Mouse (Mus musculus) cerebellum, postnatal 4 days (tissue): ENCODE results near the gene Skint7.
"Not testable (repeated sequence)": the region's sequence is repeated elsewhere in the genome, so short reads cannot be mapped to it uniquely, and the experiment has no call there.

Source experiments
- DNase-seq, 2 experiments: peaks; one replicate each; pipeline ENCODE4 v3.0.0; 2022; ENCODE audit warnings: low spot score in 2 of 2, mixed read lengths in 1 of 2

Skint7 gene

DNA sequence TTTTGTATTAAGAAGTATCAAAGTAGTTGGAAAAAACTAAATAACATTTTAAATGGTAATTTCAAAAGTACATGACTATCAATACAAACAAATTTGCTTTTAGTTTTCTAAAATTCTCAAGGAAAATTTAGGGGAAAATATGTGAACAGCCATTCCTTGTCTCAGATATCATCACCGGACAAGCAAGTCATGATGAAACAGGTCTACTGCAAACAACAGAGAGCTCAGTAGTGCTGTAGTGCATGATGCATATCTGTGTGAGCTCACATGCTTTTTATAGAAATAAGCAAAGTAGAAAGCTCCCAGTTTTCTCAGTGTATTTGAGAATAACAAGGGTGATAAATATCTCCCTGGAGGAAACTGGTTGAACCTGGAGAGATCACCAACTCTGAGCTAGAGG is at the start of gene Skint7:
TSS of gene Skint7 (plus strand) at position 301 of the 400 bp plus-strand sequence.
- DNase-seq, result no peak

DNA sequence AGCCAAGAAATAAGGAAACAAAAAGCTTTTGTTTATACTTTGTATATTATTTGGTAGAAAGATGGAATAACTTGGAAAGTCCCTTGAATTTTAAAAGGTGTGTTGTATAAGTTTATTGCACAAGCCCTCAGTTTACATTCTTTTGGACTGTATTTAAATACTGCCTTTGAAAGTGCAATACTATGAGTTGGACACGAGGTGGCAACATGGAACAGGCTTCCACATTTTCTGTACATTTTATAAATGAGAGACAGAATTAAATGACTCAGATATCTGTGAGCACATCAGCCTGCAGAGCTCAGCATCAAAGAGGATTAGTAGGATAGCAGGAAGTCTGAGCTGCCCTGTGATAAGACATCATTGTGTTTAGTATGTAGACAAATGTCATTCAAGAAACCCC is 11.4 kb upstream of the Skint7 start:
- DNase-seq, result no peak

DNA sequence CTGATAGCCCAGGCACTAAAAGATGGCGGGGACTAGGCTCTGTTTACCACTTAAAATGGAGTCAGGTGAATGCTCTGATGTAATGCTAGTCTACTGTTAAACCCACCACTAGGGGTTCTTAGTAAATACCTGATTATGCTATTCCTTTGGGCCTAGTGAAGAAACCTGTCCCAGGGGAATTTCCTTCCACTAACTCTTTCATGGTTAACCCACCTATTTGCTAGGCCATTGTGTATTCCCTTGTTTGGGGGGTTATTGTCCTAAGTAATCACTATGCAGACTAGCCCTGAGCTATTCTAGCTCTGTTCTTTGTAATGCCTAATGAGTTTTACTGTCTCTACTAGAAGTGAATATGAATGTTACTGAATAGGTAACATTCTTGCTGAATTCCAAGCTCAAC is 9.5 kb upstream of the Skint7 start:
- not testable (repeated sequence) for DNase-seq

DNA sequence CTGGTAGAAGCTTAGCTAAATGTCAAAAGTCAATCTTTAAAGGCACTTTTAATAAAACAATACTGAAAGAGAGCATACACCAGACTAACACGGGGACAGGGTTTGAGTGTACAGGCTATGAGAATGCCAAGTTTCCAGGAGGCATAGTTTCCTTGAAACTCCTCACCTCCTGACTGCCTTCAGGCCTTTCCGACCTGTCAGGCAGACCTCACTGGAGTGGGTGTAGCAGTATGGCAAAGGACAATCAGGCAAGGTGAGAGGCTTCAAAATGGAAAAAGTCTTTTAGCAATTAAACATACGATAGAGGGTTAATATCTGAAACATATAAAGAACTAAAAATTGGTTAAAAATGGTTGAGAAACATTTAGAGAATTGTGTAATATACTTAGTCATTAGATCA is 9.1 kb upstream of the Skint7 start:
- DNase-seq, result no peak

DNA sequence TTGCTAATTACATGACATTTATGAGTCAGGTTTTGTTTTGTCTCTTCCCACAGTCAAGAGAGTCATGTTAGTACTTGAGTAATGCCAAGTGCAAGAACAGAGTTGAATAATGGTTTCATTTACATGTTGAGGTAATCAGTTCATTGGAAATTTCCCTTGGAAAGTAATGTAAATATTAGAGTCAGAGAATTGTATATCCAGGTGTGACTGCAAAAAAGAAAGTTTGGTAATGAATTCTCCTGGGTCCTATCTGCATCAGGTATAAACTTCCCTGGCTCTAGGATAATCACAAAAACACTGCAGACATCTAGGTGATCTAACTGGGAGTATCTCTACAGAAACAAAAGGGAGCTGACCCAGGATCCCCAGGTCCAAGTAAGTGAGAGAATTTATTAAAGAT is 33.2 kb downstream of the Skint7 start, which contains the start of gene Skint1:
TSS of gene Skint1 (plus strand) at position 301 of the 400 bp plus-strand sequence.
- no peak for DNase-seq
